In genomic region chr5:114607651-114608050, GRCm38 (mm10) we compare ENCODE assay signal across 8 mouse cellular contexts. TPM values are rescaled to one million over a fixed set of nuclear protein-coding genes. Genes with fewer than 3 reads are reported as not detected.
DNase-seq lines count a peak whose midpoint lies in the region; ATAC-seq lines count a peak whose summit lies in the region.

No protein-coding gene starts in this region.

- no peak overlapping the region for H3K4me2 ChIP-seq in intestine, embryonic 16.5 days (ENCODE audit: low read depth, low read length)

- no peaks in the 10 kb centered on the region for H3K36me3 ChIP-seq in intestine, embryonic 16.5 days (ENCODE audit: control insufficient read depth, insufficient read depth, low read length)

- DNase-seq in frontal cortex, adult 2 months (ENCODE audit: extremely low spot score in 1 of 2, low spot score in 1 of 2) = peak; percentile 48 to 79
- DNase-seq in adrenal gland, postnatal 25 days = peak; percentile 83
- DNase-seq in frontal cortex, postnatal 14 days (ENCODE audit: low spot score in 2 of 2) = peak; percentile 51 to 56
- DNase-seq in left cerebral cortex, postnatal 36 days (ENCODE audit: low spot score in 2 of 2) = peak; percentile 48 to 60
- DNase-seq in right cerebral cortex, adult 2 months (ENCODE audit: low spot score in 2 of 2) = peak; percentile 59 to 71
- DNase-seq in thymus, postnatal 10 days (ENCODE audit: low spot score in 2 of 2) = no peak

- no peak for ATAC-seq in frontal cortex, adult (ENCODE audit: low TSS enrichment)
- ATAC-seq in intestine, embryonic 16.5 days = no peak

- no peaks in the 10 kb centered on the region for H3K9me3 ChIP-seq in intestine, embryonic 16.5 days (ENCODE audit: control insufficient read depth, low read length)

- WGBS in intestine, embryonic 16.5 days = 45% methylated on average over 8 of the region's 8 CpGs

- H3K27me3 ChIP-seq in intestine, embryonic 16.5 days (replicated peaks; ENCODE audit: control insufficient read depth, insufficient read depth, low read length) = no peaks in the 10 kb centered on the region

- peak overlapping the region; percentile 41; the same call in 1 of the 2 replicates for H3K27ac ChIP-seq in intestine, embryonic 16.5 days (ENCODE audit: low read length)

- peaks cover 22% of the 10 kb centered on the region for H3K4me1 ChIP-seq in intestine, embryonic 16.5 days (ENCODE audit: control insufficient read depth, insufficient read depth, low read length)

- intact Hi-C loops in left cerebral cortex, postnatal 36 days (cut with DNase I) = loop anchor here (2.0 to 5.0 kb wide), 2 partner anchors 39 to 145 kb away; partner anchors contain the start of gene Fam222a

- peak overlapping the region; percentile 11; the same call in 1 of the 2 replicates for H3K9ac ChIP-seq in intestine, embryonic 16.5 days (ENCODE audit: low read depth, low read length)

- no peak overlapping the region for H3K4me3 ChIP-seq in intestine, embryonic 16.5 days (ENCODE audit: low read length)

RNA-seq across cellular contexts. Expression of gene Fam222a, which starts 39.8 kb away (rescaled TPM):
- polyA plus RNA-seq in frontal cortex, adult 2 months (2012; rRNA removed) = 8.3 and 10.6 TPM in 2 replicates
- 26.9 and 39.8 TPM in 2 replicates for total RNA-seq in adrenal gland, postnatal 25 days (2021)
- polyA plus RNA-seq in intestine, embryonic 16.5 days (2015; fragmentation: Nextera tagmentation; extraction: Ambion mirVana) = 3.9 and 5.8 TPM in 2 replicates
- total RNA-seq in left cerebral cortex, postnatal 36 days (2021) = 10 to 100 TPM in 1 of 2 experiments, 1 to 10 TPM in 1; 10.0 to 12.6 TPM

RNA-seq across cellular contexts. Expression of gene Trpv4, which starts 50.6 kb away (rescaled TPM):
- polyA plus RNA-seq in frontal cortex, adult 2 months (2012; rRNA removed) = 1.9 and 2.2 TPM in 2 replicates
- 1.2 and 1.3 TPM in 2 replicates for total RNA-seq in adrenal gland, postnatal 25 days (2021)
- polyA plus RNA-seq in intestine, embryonic 16.5 days (2015; fragmentation: Nextera tagmentation; extraction: Ambion mirVana) = 0.73 and 0.93 TPM in 2 replicates
- total RNA-seq in left cerebral cortex, postnatal 36 days (2021) = 1 to 10 TPM; 1.5 to 2.6 TPM

Comparison
In these comparisons a context has a peak if more than half of its experiments do, and no peak if none do; other contexts are left out.
1. DNase-seq: peak in frontal cortex, adult 2 months (2 of 2), adrenal gland, postnatal 25 days (single experiment), frontal cortex, postnatal 14 days (2 of 2), left cerebral cortex, postnatal 36 days (2 of 2) and right cerebral cortex, adult 2 months (2 of 2); none in thymus, postnatal 10 days (0 of 2).